Mouse (Mus musculus) intestine, postnatal 0 days (tissue): Measurements from ENCODE around the gene Hdc. TPM values are rescaled to one million over a fixed set of nuclear protein-coding genes. Genes with fewer than 3 reads are reported as not detected.

Experiments
- ATAC-seq: fragments of 200-750 bp; cut with Nextera tagmentation; 2 replicates; pipeline ENCODE4 v1.8.0; 2017; ENCODE audit warnings: mild to moderate bottlenecking, moderate TSS enrichment, moderate library complexity
- H3K27ac ChIP-seq: fragments of 300-500 bp; sonication (generic); 2 replicates; pipeline ENCODE4 v1.5.1; 2014; ENCODE audit warnings: mild to moderate bottlenecking, low read depth, low read length, moderate library complexity
- H3K27me3 ChIP-seq: fragments of 300-500 bp; sonication (generic); replicated peaks from 2 replicates; pipeline ENCODE4 v1.6.1; 2014; ENCODE audit warnings: low read length, mixed read lengths; ENCODE audit not compliant: control insufficient read depth, insufficient read depth
- H3K36me3 ChIP-seq: fragments of 300-500 bp; sonication (generic); 2 replicates; pipeline ENCODE4 v1.6.1; 2014; ENCODE audit warnings: mild to moderate bottlenecking, moderate library complexity; ENCODE audit not compliant: control insufficient read depth, insufficient read depth
- H3K4me1 ChIP-seq: fragments of 300-500 bp; sonication (generic); replicated peaks from 2 replicates; pipeline ENCODE4 v1.6.1; 2014; ENCODE audit warnings: antibody characterized with exemption, low read length, mixed read lengths; ENCODE audit not compliant: control insufficient read depth, insufficient read depth
- H3K4me2 ChIP-seq: fragments of 300-500 bp; sonication (generic); replicated peaks from 2 replicates; pipeline ENCODE4 v1.6.1; 2014; ENCODE audit warnings: low read depth, mild to moderate bottlenecking, moderate library complexity
- H3K4me3 ChIP-seq: fragments of 300-500 bp; sonication (generic); 2 replicates; pipeline ENCODE4 v1.5.1; 2014; ENCODE audit warnings: low read depth, low read length
- H3K9ac ChIP-seq: fragments of 300-500 bp; sonication (generic); 2 replicates; pipeline ENCODE4 v1.6.1; 2014; ENCODE audit warnings: mild to moderate bottlenecking, low read depth, low read length
- H3K9me3 ChIP-seq: fragments of 300-500 bp; sonication (generic); 2 replicates; pipeline ENCODE4 v1.6.1; 2016; ENCODE audit warnings: mixed run types; ENCODE audit not compliant: control insufficient read depth
- CTCF ChIP-seq: sonication (generic); IDR thresholded peaks from 2 replicates; pipeline ENCODE4 v1.5.1; 2016; ENCODE audit warnings: low read depth, mild to moderate bottlenecking, control low read depth, antibody characterized with exemption, moderate library complexity
- WGBS: fragments of 180-500 bp; shearing (Covaris S2); extraction: QIAGEN DNeasy Blood & Tissue Kit; methylation state at CpG from one replicate; pipeline ENCODE4 v1.1.7; 2014; 5-methylcytosine and 5-hydroxymethylcytosine counted together
- polyA plus RNA-seq: library from polyadenylated mRNA; unstranded; fragments of >200 nt; fragmentation: Nextera tagmentation; extraction: Ambion mirVana; gene quantifications from 2 replicates; pipeline ENCODE4 v1.2.1, GENCODE M21; 2015

Gene Hdc
- polyA plus RNA-seq, 1 experiment from 2014 or later = 1.2 TPM

GRCm38 (mm10) chr2:126560094-126560493 is 59.0 kb downstream of the Hdc start:
- Histone ChIP-seq H3K27ac (no peak overlapping the region), H3K9me3 (no peaks in the 10 kb centered on the region)
- WGBS = 88% methylated on average over 1 of the region's 1 CpGs

GRCm38 (mm10) chr2:126555533-126555932 is 63.6 kb downstream of the Hdc start:
- peaks cover 18% of the 10 kb centered on the region for H3K27me3 ChIP-seq
- ATAC-seq = peak; percentile 63
- H3K9ac ChIP-seq = no peak overlapping the region
- H3K36me3 ChIP-seq = no peaks in the 10 kb centered on the region
- no peak overlapping the region for H3K27ac ChIP-seq
- no peak overlapping the region for H3K4me3 ChIP-seq
- H3K4me2 ChIP-seq = no peak overlapping the region
- 50% methylated on average over 5 of the region's 5 CpGs for WGBS
- no peaks in the 10 kb centered on the region for H3K4me1 ChIP-seq
- no peaks in the 10 kb centered on the region for H3K9me3 ChIP-seq
- no peak for TF ChIP-seq CTCF

More at GRCm38 (mm10) chr2:126560094-126560493, 59.0 kb downstream of the Hdc start:
- no peak overlapping the region for H3K4me3 ChIP-seq
- ATAC-seq = no peak
- H3K9ac ChIP-seq = no peak overlapping the region
- H3K36me3 ChIP-seq = no peaks in the 10 kb centered on the region
- no peak overlapping the region for H3K4me2 ChIP-seq
- TF ChIP-seq CTCF = no peak
- H3K27me3 ChIP-seq = no peaks in the 10 kb centered on the region
- H3K4me1 ChIP-seq = no peaks in the 10 kb centered on the region

GRCm38 (mm10) chr2:126553291-126553639 is 65.8 kb downstream of the Hdc start:
- peak; percentile 25; the same call in 1 of the 2 replicates for ATAC-seq
- no peak for TF ChIP-seq CTCF
- peaks cover 18% of the 10 kb centered on the region for H3K27me3 ChIP-seq
- 2% methylated on average over 26 of the region's 26 CpGs for WGBS
- H3K27ac ChIP-seq = no peak overlapping the region
- no peaks in the 10 kb centered on the region for H3K9me3 ChIP-seq
- no peaks in the 10 kb centered on the region for H3K4me1 ChIP-seq
- H3K36me3 ChIP-seq = no peaks in the 10 kb centered on the region
- peak overlapping the region; percentile 94 for H3K4me2 ChIP-seq
- H3K4me3 ChIP-seq = peak overlapping the region; percentile 56
- H3K9ac ChIP-seq = peak overlapping the region; percentile 48

- H3K36me3 ChIP-seq = no peaks in the 10 kb centered on the region
- ATAC-seq = peak; percentile 74
- peak within 1 kb of the TSS; percentile 94 for H3K4me2 ChIP-seq
- H3K9me3 ChIP-seq = no peaks in the 10 kb centered on the region
- H3K27ac ChIP-seq = no peak within 1 kb of the TSS
- H3K9ac ChIP-seq = peak within 1 kb of the TSS; percentile 48
- 3% methylated on average over 59 of the region's 61 CpGs for WGBS
- no peaks in the 10 kb centered on the region for H3K4me1 ChIP-seq
- H3K27me3 ChIP-seq = peaks cover 18% of the 10 kb centered on the region
- no peak for TF ChIP-seq CTCF
- H3K4me3 ChIP-seq = peak within 1 kb of the TSS; percentile 56
These were observed 66.5 kb downstream of the Hdc start, which contains the start of gene Slc27a2 for GRCm38 (mm10) chr2:126552357-126553290. TSS of gene Slc27a2 (plus strand) at chr2:126552407.

GRCm38 (mm10) chr2:126551896-126552295 is 67.2 kb downstream of the Hdc start:
- Histone ChIP-seq H3K4me3 (no peak overlapping the region), H3K9ac (no peak overlapping the region), H3K36me3 (no peaks in the 10 kb centered on the region), H3K27ac (no peak overlapping the region), H3K9me3 (no peaks in the 10 kb centered on the region), H3K27me3 (peaks cover 18% of the 10 kb centered on the region), H3K4me1 (no peaks in the 10 kb centered on the region), H3K4me2 (no peak overlapping the region)
- no peak for ATAC-seq
- TF ChIP-seq CTCF = no peak
- WGBS = 30% methylated on average over 5 of the region's 5 CpGs

GRCm38 (mm10) chr2:126551244-126551890 is 67.7 kb downstream of the Hdc start:
- Histone ChIP-seq H3K9me3 (no peaks in the 10 kb centered on the region), H3K27me3 (peaks cover 18% of the 10 kb centered on the region), H3K36me3 (no peaks in the 10 kb centered on the region), H3K4me3 (no peak overlapping the region), H3K27ac (no peak overlapping the region), H3K4me1 (no peaks in the 10 kb centered on the region), H3K9ac (no peak overlapping the region), H3K4me2 (no peak overlapping the region)
- WGBS = 80% methylated on average over 8 of the region's 8 CpGs
- ATAC-seq = no peak
- TF ChIP-seq CTCF = no peak
